Mouse (Mus musculus) heart, postnatal 0 days (tissue): ENCODE results near the gene Rasgrf1. TPM values are rescaled to one million over a fixed set of nuclear protein-coding genes. Genes with fewer than 3 reads are reported as not detected.

Experiments used
- ATAC-seq: fragments of 200-750 bp; cut with Nextera tagmentation; 2 replicates; pipeline ENCODE4 v1.8.0; 2017; ENCODE audit warnings: low read depth, moderate number of reproducible peaks, moderate library complexity; ENCODE audit not compliant: insufficient read depth
- DNase-seq: peaks from one replicate; pipeline ENCODE4 v3.0.0-alpha.2; 2016; ENCODE audit warnings: low spot score
- H3K27ac ChIP-seq: fragments of 300-500 bp; sonication (generic); 2 replicates; pipeline ENCODE4 v1.5.1; 2014; ENCODE audit warnings: low read depth, mild to moderate bottlenecking
- H3K27me3 ChIP-seq: fragments of 300-500 bp; sonication (generic); 2 replicates; pipeline ENCODE4 v1.6.1; 2014; ENCODE audit warnings: low read length, mixed read lengths; ENCODE audit not compliant: control insufficient read depth, insufficient read depth
- H3K36me3 ChIP-seq: fragments of 300-500 bp; sonication (generic); replicated peaks from 2 replicates; pipeline ENCODE4 v1.6.1; 2014; ENCODE audit warnings: low read length, mixed read lengths; ENCODE audit not compliant: control insufficient read depth, insufficient read depth
- H3K4me1 ChIP-seq: fragments of 300-500 bp; sonication (generic); 2 replicates; pipeline ENCODE4 v1.6.1; 2014; ENCODE audit warnings: antibody characterized with exemption; ENCODE audit not compliant: control insufficient read depth, insufficient read depth
- H3K4me2 ChIP-seq: fragments of 300-500 bp; sonication (generic); 2 replicates; pipeline ENCODE4 v1.6.1; 2014; ENCODE audit warnings: low read depth, mild to moderate bottlenecking, low read length, moderate library complexity
- H3K4me3 ChIP-seq: fragments of 300-500 bp; sonication (generic); 2 replicates; pipeline ENCODE4 v1.5.1; 2014; ENCODE audit warnings: low read depth, low read length
- H3K9ac ChIP-seq: fragments of 300-500 bp; sonication (generic); replicated peaks from 2 replicates; pipeline ENCODE4 v1.6.1; 2014; ENCODE audit warnings: low read depth, low read length, mixed read lengths
- H3K9me3 ChIP-seq: fragments of 300-500 bp; sonication (generic); replicated peaks from 2 replicates; pipeline ENCODE4 v1.6.1; 2016; ENCODE audit warnings: low read length; ENCODE audit not compliant: control insufficient read depth
- CTCF ChIP-seq: IDR thresholded peaks from 2 replicates; pipeline ENCODE4 v1.5.1; 2016; ENCODE audit warnings: antibody characterized with exemption, control low read depth, low read depth
- EP300 ChIP-seq: IDR thresholded peaks from 2 replicates; pipeline ENCODE4 v1.6.1; 2016; ENCODE audit warnings: antibody characterized with exemption, low read depth
- WGBS: fragments of 180-500 bp; shearing (Covaris S2); extraction: QIAGEN DNeasy Blood & Tissue Kit; methylation state at CpG from one replicate; pipeline ENCODE4 v1.1.7; 2014; 5-methylcytosine and 5-hydroxymethylcytosine counted together
- polyA plus RNA-seq: library from polyadenylated mRNA; unstranded; fragments of >200 nt; fragmentation: Nextera tagmentation; extraction: Ambion mirVana; gene quantifications from 2 replicates; pipeline ENCODE4 v1.2.1, GENCODE M21; 2015
- total RNA-seq: library from RNA; depleted of rRNA; stranded (reverse); fragments of >200 nt; gene quantifications from 2 replicates; pipeline ENCODE4 v1.2.3, GENCODE M21; 2014; ENCODE audit warnings: low replicate concordance

Gene Rasgrf1
- total and polyA plus RNA-seq, 2 experiments from 2014 or later: not detected

DNA sequence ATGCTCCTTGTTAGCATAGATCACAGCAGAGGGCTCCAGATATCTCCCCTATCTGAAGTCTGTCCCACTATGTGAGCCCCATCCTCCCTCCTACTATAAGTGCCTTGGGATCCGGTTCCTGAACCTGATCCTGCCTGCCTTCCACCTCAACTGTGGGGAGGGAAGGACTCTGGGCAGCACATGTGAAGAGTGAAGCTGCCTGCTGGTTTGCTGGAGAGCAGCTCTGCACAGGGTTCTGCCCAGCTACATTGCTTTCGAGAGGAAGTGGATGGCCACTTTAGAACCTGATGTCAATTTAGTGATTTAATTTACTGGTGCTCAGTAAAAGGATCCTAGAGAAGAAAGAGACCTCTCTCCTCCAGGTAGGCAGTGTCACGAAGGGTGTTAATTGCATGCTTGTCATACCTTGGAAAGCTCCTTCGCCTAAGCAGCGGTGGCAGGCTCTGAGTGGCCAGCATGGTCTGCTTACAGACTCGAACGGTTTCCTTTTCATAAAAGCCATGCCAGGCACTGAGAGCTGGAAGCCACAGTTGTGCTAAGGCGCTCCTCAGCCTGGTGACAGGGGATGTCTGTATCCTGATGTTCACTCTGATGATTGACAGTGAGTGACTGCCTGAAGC is 45.3 kb downstream of the Rasgrf1 start:
- ATAC-seq: no peak
- Histone ChIP-seq H3K36me3 (no peaks in the 10 kb centered on the region), H3K27me3 (no peaks in the 10 kb centered on the region), H3K27ac (no peak overlapping the region), H3K4me2 (no peak overlapping the region), H3K9ac (no peak overlapping the region), H3K9me3 (no peaks in the 10 kb centered on the region), H3K4me1 (no peaks in the 10 kb centered on the region), H3K4me3 (no peak overlapping the region)
- TF ChIP-seq CTCF: no peak
- TF ChIP-seq EP300: no peak
- no peak for DNase-seq
- WGBS: 44% methylated on average over 8 of the region's 8 CpGs

DNA sequence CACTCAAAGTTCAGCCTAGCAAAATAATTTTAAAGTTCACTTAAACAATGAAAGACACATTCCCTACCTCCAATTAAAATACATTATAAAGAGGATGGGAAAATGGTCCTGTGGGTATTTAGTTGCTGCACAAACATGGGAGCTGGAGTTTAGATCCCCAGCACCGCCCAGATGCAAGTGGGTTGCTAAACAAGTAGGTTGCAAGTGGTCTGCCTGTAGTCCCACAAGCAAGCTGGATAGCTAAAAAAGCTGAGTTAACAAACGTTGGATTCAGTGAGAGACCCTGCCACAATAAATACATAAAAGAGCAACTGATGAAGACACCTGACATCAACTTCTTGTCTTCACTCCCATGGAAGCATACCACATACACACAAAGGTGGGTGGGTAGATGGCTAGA is 49.3 kb downstream of the Rasgrf1 start:
- Histone ChIP-seq H3K4me2 (no peak overlapping the region), H3K27me3 (no peaks in the 10 kb centered on the region), H3K4me3 (no peak overlapping the region), H3K36me3 (no peaks in the 10 kb centered on the region), H3K27ac (no peak overlapping the region), H3K9me3 (no peaks in the 10 kb centered on the region), H3K4me1 (no peaks in the 10 kb centered on the region), H3K9ac (no peak overlapping the region)
- 61% methylated on average over 2 of the region's 2 CpGs for WGBS
- DNase-seq (no peak), ATAC-seq (no peak; the same call in 1 of the 2 replicates)
- no peak for TF ChIP-seq EP300
- TF ChIP-seq CTCF: no peak

DNA sequence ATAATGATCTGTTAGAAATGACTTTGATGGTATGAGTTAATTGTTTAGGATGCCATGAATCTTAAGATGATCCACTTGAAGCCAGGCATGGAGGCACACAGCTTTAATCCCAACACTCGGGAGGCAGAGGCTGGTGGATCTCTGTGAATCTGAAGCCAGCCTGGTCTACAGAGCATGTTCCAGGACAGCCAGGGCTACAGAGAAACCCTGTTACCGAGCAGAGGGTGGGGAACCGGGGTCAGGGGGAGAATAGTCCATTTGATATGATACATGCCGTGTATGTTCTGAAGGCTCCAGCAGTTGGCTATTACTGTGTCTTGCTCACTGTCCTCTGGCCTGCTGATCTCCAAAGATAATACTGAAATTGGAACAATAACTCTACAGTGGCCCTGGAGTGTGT is 54.4 kb downstream of the Rasgrf1 start:
- 76% methylated on average over 4 of the region's 4 CpGs for WGBS
- H3K27me3 ChIP-seq: no peaks in the 10 kb centered on the region

DNA sequence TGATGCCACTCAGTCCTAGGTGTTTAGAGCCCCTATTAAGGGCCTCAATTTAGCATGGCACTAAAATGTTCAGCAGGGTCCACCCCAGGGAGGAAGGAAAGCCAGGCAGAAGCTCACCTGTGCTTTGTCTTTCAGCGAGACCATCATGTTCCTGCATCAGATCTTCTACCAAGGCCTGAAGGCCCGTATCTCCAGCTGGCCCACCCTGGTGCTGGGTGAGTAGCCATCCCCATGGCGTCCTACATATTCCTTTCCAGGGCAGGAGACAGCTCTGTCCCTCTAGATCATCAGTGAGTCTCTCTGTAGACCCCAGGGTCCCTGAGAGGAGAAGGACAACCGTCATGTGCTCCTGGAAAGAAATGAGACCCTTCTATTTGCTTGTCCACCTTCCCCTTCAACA is 58.0 kb downstream of the Rasgrf1 start:
- Histone ChIP-seq H3K4me3 (no peak overlapping the region), H3K27ac (no peak overlapping the region), H3K27me3 (no peaks in the 10 kb centered on the region), H3K4me1 (no peaks in the 10 kb centered on the region), H3K9ac (no peak overlapping the region), H3K36me3 (no peaks in the 10 kb centered on the region), H3K4me2 (no peak overlapping the region), H3K9me3 (no peaks in the 10 kb centered on the region)
- 68% methylated on average over 4 of the region's 4 CpGs for WGBS
- DNase-seq: no peak
- TF ChIP-seq CTCF (no peak), EP300 (no peak)
- no peak for ATAC-seq

More for the DNA sequence above, 54.4 kb downstream of the Rasgrf1 start:
- Histone ChIP-seq H3K9ac (no peak overlapping the region), H3K4me2 (no peak overlapping the region), H3K27ac (no peak overlapping the region), H3K4me3 (no peak overlapping the region), H3K4me1 (no peaks in the 10 kb centered on the region), H3K36me3 (no peaks in the 10 kb centered on the region), H3K9me3 (no peaks in the 10 kb centered on the region)
- TF ChIP-seq CTCF: no peak
- TF ChIP-seq EP300: no peak
- DNase-seq (no peak), ATAC-seq (no peak)

DNA sequence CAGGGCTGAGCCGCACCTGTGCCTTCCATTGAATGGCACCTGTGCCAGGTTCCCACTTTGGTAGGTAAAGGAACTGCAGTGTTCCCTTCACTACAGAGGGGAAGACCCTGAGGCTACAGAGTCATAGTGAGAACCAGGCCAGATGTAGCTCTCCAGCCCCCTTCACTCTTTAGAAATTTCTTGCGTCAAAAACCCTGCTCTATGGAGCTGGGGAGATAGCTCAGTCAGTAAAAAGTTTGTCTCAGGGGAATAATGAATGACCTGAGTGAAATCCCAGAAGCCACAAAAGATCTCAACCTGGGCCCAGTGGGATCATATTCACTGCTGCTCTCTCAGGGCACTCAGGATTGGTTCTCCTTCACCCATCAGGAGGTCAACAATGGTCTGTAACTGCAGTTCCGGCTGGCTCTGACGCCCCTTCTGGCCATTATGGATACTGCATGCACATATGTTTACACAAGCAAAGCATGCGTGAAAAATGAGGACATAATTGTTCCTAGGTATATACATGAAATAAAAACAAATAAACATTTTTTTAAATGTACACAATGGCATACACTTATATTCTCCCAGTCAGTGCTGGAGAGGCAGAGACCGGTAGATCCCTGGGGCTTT is 59.2 kb downstream of the Rasgrf1 start:
- no peaks in the 10 kb centered on the region for H3K4me1 ChIP-seq
- no peak overlapping the region for H3K27ac ChIP-seq
- WGBS: 81% methylated on average over 6 of the region's 6 CpGs
- no peak for DNase-seq
- H3K9me3 ChIP-seq: no peaks in the 10 kb centered on the region
- no peak for ATAC-seq
- H3K36me3 ChIP-seq: no peaks in the 10 kb centered on the region
- TF ChIP-seq CTCF (peak; percentile 4; the same call in 1 of the 2 replicates), EP300 (no peak)
- H3K4me3 ChIP-seq: no peak overlapping the region
- no peaks in the 10 kb centered on the region for H3K27me3 ChIP-seq
- H3K4me2 ChIP-seq: no peak overlapping the region
- H3K9ac ChIP-seq: no peak overlapping the region

DNA sequence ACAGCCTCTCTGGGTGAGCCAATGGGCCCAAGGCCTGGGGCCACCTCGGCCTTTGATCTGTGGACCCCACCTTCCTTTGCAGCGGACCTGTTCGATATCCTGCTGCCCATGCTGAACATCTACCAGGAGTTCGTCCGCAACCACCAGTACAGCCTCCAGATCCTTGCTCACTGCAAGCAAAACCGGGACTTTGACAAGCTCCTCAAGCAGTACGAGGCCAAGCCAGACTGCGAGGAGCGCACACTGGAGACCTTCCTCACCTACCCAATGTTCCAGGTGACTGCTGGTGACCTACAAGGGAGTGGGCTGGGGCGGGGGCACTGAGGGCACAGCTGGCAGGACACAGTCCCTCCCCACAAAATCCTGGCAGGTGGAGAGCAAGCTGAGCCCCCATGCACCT is 60.6 kb downstream of the Rasgrf1 start:
- TF ChIP-seq CTCF (no peak), EP300 (no peak)
- Histone ChIP-seq H3K27ac (no peak overlapping the region), H3K4me1 (no peaks in the 10 kb centered on the region), H3K27me3 (no peaks in the 10 kb centered on the region), H3K36me3 (no peaks in the 10 kb centered on the region), H3K9me3 (no peaks in the 10 kb centered on the region), H3K4me3 (no peak overlapping the region), H3K4me2 (no peak overlapping the region), H3K9ac (no peak overlapping the region)
- WGBS: 89% methylated on average over 10 of the region's 10 CpGs
- DNase-seq: no peak
- ATAC-seq: no peak
